Mouse (Mus musculus) heart, postnatal 14 days (tissue): ENCODE results near the gene Npdc1. TPM values are rescaled to one million over a fixed set of nuclear protein-coding genes. Genes with fewer than 3 reads are reported as not detected.

Experiments
- microRNA-seq, 2 experiments: library from miRNA; unstranded; fragments of <30 nt; microRNA quantifications; one replicate each; pipeline ENCODE4 v1.2.0; 2021 to 2022
- total RNA-seq, 2 experiments: library from RNA; stranded (reverse); gene quantifications; 2 replicates each; pipeline ENCODE4 v1.2.3; 2021

The Npdc1 gene
- total RNA-seq, 2 experiments from 2014 or later, result 33.8 to 37.1 TPM

Small RNA genes within 50 kb of the gene (microRNA-seq; reads per million reads assigned to microRNA genes)
- gene Mir3087, result 0.27 to 7.2 reads per million in 2 experiments

Other genes with a start within 250 kb of the Npdc1 start
- gene Nrarp, start 218.6 kb upstream of the Npdc1 start, total RNA-seq, result 10 to 100 TPM; 14.0 to 15.0 TPM
- 1 to 10 TPM; 5.0 to 5.5 TPM for gene Tor4a, start 202.5 kb upstream of the Npdc1 start, total RNA-seq
- 10 to 100 TPM; 35.7 to 36.2 TPM for gene Nelfb, start 187.9 kb upstream of the Npdc1 start, total RNA-seq
- gene Stpg3, start 184.7 kb upstream of the Npdc1 start, total RNA-seq, result not detected
- gene Fam166a, start 180.6 kb upstream of the Npdc1 start, total RNA-seq, result not detected
- 100 to 1,000 TPM; 205 to 231 TPM for gene Tubb4b, start 174.6 kb upstream of the Npdc1 start, total RNA-seq
- not detected for gene Slc34a3, start 165.0 kb upstream of the Npdc1 start, total RNA-seq
- gene Rnf224, start 162.6 kb upstream of the Npdc1 start, total RNA-seq, result not detected
- gene Rnf208, start 157.1 kb upstream of the Npdc1 start, total RNA-seq, result under 1 TPM; 0.41 to 0.63 TPM
- not detected for gene Cysrt1, start 156.9 kb upstream of the Npdc1 start, total RNA-seq
- gene AL732309.1, start 152.5 kb upstream of the Npdc1 start, total RNA-seq, result 1 to 10 TPM; 1.9 to 2.4 TPM
- 10 to 100 TPM; 12.7 to 13.4 TPM for gene Tmem203, start 143.9 kb upstream of the Npdc1 start, total RNA-seq
- 1 to 10 TPM; 5.7 to 7.6 TPM for gene Tprn, start 136.7 kb upstream of the Npdc1 start, total RNA-seq
- gene Ssna1, start 126.9 kb upstream of the Npdc1 start, total RNA-seq, result 10 to 100 TPM; 38.3 to 46.9 TPM
- 10 to 100 TPM; 44.0 to 44.1 TPM for gene Anapc2, start 126.9 kb upstream of the Npdc1 start, total RNA-seq
- gene Tmem210, start 111.2 kb upstream of the Npdc1 start, total RNA-seq, result not detected
- under 1 TPM in 1 of 2 experiments, not detected in 1; 0.55 TPM for gene Lrrc26, start 109.4 kb upstream of the Npdc1 start, total RNA-seq
- gene Grin1, start 80.2 kb upstream of the Npdc1 start, total RNA-seq, result not detected
- gene Man1b1, start 67.0 kb upstream of the Npdc1 start, total RNA-seq, result 10 to 100 TPM; 22.1 to 22.2 TPM
- 1 to 10 TPM; 2.7 to 3.9 TPM for gene Dpp7, start 43.0 kb upstream of the Npdc1 start, total RNA-seq
- gene Uap1l1, start 33.7 kb upstream of the Npdc1 start, total RNA-seq, result 1 to 10 TPM; 4.5 to 6.0 TPM
- gene Sapcd2, start 27.0 kb upstream of the Npdc1 start, total RNA-seq, result 1 to 10 TPM in 1 of 2 experiments, under 1 TPM in 1; 0.88 to 1.5 TPM
- 10 to 100 TPM; 16.1 to 17.0 TPM for gene Entpd2, start 3.5 kb upstream of the Npdc1 start, total RNA-seq
- not detected for gene Fut7, start 23.9 kb downstream of the Npdc1 start, total RNA-seq
- gene Abca2, start 29.4 kb downstream of the Npdc1 start, total RNA-seq, result 10 to 100 TPM; 22.0 to 24.4 TPM
- 1 to 10 TPM; 3.0 to 3.9 TPM for gene Clic3, start 57.5 kb downstream of the Npdc1 start, total RNA-seq
- 10 to 100 TPM; 22.9 to 23.4 TPM for gene Paxx, start 61.7 kb downstream of the Npdc1 start, total RNA-seq
- 10 to 100 TPM; 30.9 to 38.6 TPM for gene Ptgds, start 70.7 kb downstream of the Npdc1 start, total RNA-seq
- not detected for gene Lcn12, start 94.6 kb downstream of the Npdc1 start, total RNA-seq
- 10 to 100 TPM; 92.0 to 96.2 TPM for gene Fbxw5, start 101.4 kb downstream of the Npdc1 start, total RNA-seq
- under 1 TPM; 0.51 to 0.98 TPM for gene C8g, start 102.4 kb downstream of the Npdc1 start, total RNA-seq
- gene Traf2, start 147.6 kb downstream of the Npdc1 start, total RNA-seq, result 10 to 100 TPM; 16.6 to 16.7 TPM
- gene Edf1, start 158.5 kb downstream of the Npdc1 start, total RNA-seq, result 100 to 1,000 TPM; 175 to 185 TPM
- gene Mamdc4, start 175.5 kb downstream of the Npdc1 start, total RNA-seq, result 1 to 10 TPM; 3.0 to 5.2 TPM
- gene Phpt1, start 175.9 kb downstream of the Npdc1 start, total RNA-seq, result 10 to 100 TPM; 75.4 to 76.0 TPM
- under 1 TPM in 1 of 2 experiments, not detected in 1; 0.10 TPM for gene Ajm1, start 182.4 kb downstream of the Npdc1 start, total RNA-seq
- 10 to 100 TPM; 48.1 to 49.7 TPM for gene Rabl6, start 209.2 kb downstream of the Npdc1 start, total RNA-seq
- not detected for gene Ccdc183, start 218.3 kb downstream of the Npdc1 start, total RNA-seq
- 10 to 100 TPM; 16.6 to 22.5 TPM for gene Tmem141, start 222.7 kb downstream of the Npdc1 start, total RNA-seq
- gene Fcna, start 228.7 kb downstream of the Npdc1 start, total RNA-seq, result 1 to 10 TPM; 6.3 TPM